Comparison of ENCODE assay signal across 27 mouse cellular contexts in genomic region chr5:93201181-93201580, GRCm38 (mm10). TPM values are rescaled to one million over a fixed set of nuclear protein-coding genes. Genes with fewer than 3 reads are reported as not detected.
DNase-seq lines count a peak whose midpoint lies in the region; ATAC-seq and TF ChIP-seq lines count a peak whose summit lies in the region.
"Had no signal": no experiment of that assay in that cellular context is flagged by ENCODE, and none has a peak within 500 bp of the region (broad histone marks: within the 10 kb centered on the region; RNA-seq: fewer than 3 reads in every experiment).

No protein-coding gene starts in this region.

- H3K27me3 ChIP-seq in limb, embryonic 14.5 days (ENCODE audit: control insufficient read depth, insufficient read depth, low read length): no peaks in the 10 kb centered on the region
- H3K27me3 ChIP-seq in limb, embryonic 10.5 days (ENCODE audit: low read depth, poor library complexity, severe bottlenecking): no peaks in the 10 kb centered on the region
- H3K27me3 ChIP-seq: CH12.LX; embryonic facial prominence, embryonic 13.5 days; forebrain, embryonic 13.5 days; hindbrain, embryonic 12.5 days; hindbrain, embryonic 15.5 days had no signal

- peaks cover 37% of the 10 kb centered on the region for H3K36me3 ChIP-seq in limb, embryonic 14.5 days (ENCODE audit: control insufficient read depth, insufficient read depth, low read length)
- peaks cover 59% of the 10 kb centered on the region for H3K36me3 ChIP-seq in limb, embryonic 10.5 days

- peak; percentile 33 for DNase-seq in embryo, embryonic 10.5 days (ENCODE audit: low spot score)
- no peak for DNase-seq in embryo, embryonic 10 days (ENCODE audit: low spot score)
- peak; percentile 39 for DNase-seq in limb, embryonic 14.5 days (ENCODE audit: low spot score)
- no peak for DNase-seq in limb, embryonic 10.5 days (ENCODE audit: low spot score)
- DNase-seq in mesoderm, embryonic 11.5 days (ENCODE audit: low read depth, low spot score): peak; percentile 30
- DNase-seq: adrenal gland, adult 2 months; adrenal gland, postnatal 14 days; B cell, adult 2 months; cerebellum, adult 11-12 months; cerebellum, adult 8-10 months; cerebellum, postnatal 10 days; cerebellum, postnatal 36 days; gastrocnemius, adult 2 months; gastrocnemius, postnatal 14 days; heart, adult 11 months; kidney, adult 11 months had no signal

- no peak overlapping the region for H3K9ac ChIP-seq in limb, embryonic 14.5 days (ENCODE audit: low read depth, low read length, severe bottlenecking)
- H3K9ac ChIP-seq: embryonic facial prominence, embryonic 13.5 days; forebrain, embryonic 13.5 days; hindbrain, embryonic 12.5 days; hindbrain, embryonic 15.5 days had no signal

- H3K9me3 ChIP-seq in limb, embryonic 14.5 days (ENCODE audit: control insufficient read depth, low read length): no peaks in the 10 kb centered on the region
- no peaks in the 10 kb centered on the region for H3K9me3 ChIP-seq in limb, embryonic 10.5 days (replicated peaks)
- H3K9me3 ChIP-seq: embryonic facial prominence, embryonic 13.5 days; forebrain, embryonic 10.5 days; forebrain, embryonic 13.5 days; G1E; hindbrain, embryonic 12.5 days; hindbrain, embryonic 15.5 days had no signal

- H3K4me2 ChIP-seq in limb, embryonic 14.5 days (replicated peaks; ENCODE audit: low read depth, low read length, severe bottlenecking): no peak overlapping the region
- H3K4me2 ChIP-seq: embryonic facial prominence, embryonic 13.5 days; forebrain, embryonic 13.5 days; heart, embryonic 11.5 days; hindbrain, embryonic 12.5 days; hindbrain, embryonic 15.5 days had no signal

- no peak overlapping the region for H3K4me3 ChIP-seq in limb, embryonic 14.5 days (replicated peaks; ENCODE audit: low read length)
- H3K4me3 ChIP-seq in limb, embryonic 10.5 days: no peak overlapping the region
- H3K4me3 ChIP-seq: embryonic facial prominence, embryonic 13.5 days; forebrain, embryonic 10.5 days; forebrain, embryonic 13.5 days; gastrocnemius, adult 2 months; hindbrain, embryonic 12.5 days; hindbrain, embryonic 15.5 days had no signal

- no peak overlapping the region for H3K27ac ChIP-seq in limb, embryonic 14.5 days (replicated peaks; ENCODE audit: low read depth, low read length)
- H3K27ac ChIP-seq in limb, embryonic 10.5 days: no peak overlapping the region
- H3K27ac ChIP-seq: embryonic facial prominence, embryonic 13.5 days; forebrain, embryonic 10.5 days; forebrain, embryonic 13.5 days; gastrocnemius, adult 2 months; hindbrain, embryonic 12.5 days; hindbrain, embryonic 15.5 days had no signal

- TF ChIP-seq POLR2A in limb, embryonic 14.5 days (IDR thresholded peaks at IDR 0.05; ENCODE audit: borderline replicate concordance, extremely low read depth, insufficient read depth, insufficient read length): no peak

- 19% methylated on average over 1 of the region's 1 CpGs for WGBS in limb, embryonic 14.5 days
- WGBS in limb, embryonic 10.5 days: 29% methylated on average over 1 of the region's 1 CpGs

- no peak for ATAC-seq in limb, embryonic 14.5 days (ENCODE audit: low FRiP score, low read depth)
- ATAC-seq in megakaryocyte, adult 5-6 weeks (ENCODE audit: poor library complexity, severe bottlenecking): no peak
- ATAC-seq: forebrain, embryonic 13.5 days; forebrain, embryonic 16.5 days had no signal

- H3K4me1 ChIP-seq in limb, embryonic 14.5 days (ENCODE audit: control insufficient read depth, insufficient read depth, low read length): peaks cover 14% of the 10 kb centered on the region
- peaks cover 22% of the 10 kb centered on the region for H3K4me1 ChIP-seq in limb, embryonic 10.5 days

RNA-seq across cellular contexts. Expression of gene Ccni, which starts 5.1 kb away (rescaled TPM):
- 83.6 and 96.6 TPM in 2 replicates for polyA plus RNA-seq in limb, embryonic 14.5 days (2012; rRNA removed)
- polyA plus RNA-seq in limb, embryonic 14.5 days (2014; fragmentation: Nextera tagmentation; extraction: Ambion mirVana): 129 and 134 TPM in 2 replicates
- polyA plus RNA-seq in limb, embryonic 10.5 days (2016; fragmentation: Nextera tagmentation; extraction: Ambion mirVana): 96.3 and 121 TPM in 2 replicates
- 180 and 198 TPM in 2 replicates for total RNA-seq in megakaryocyte, adult 5-6 weeks (2015)
- 196 and 202 TPM in 2 replicates for total RNA-seq in megakaryocyte, adult 5-6 weeks (2017)

RNA-seq across cellular contexts. Expression of gene 2010109A12Rik, which starts 5.1 kb away (rescaled TPM):
- polyA plus RNA-seq in limb, embryonic 14.5 days (2012; rRNA removed): 0.37 and 0.47 TPM in 2 replicates
- polyA plus RNA-seq in limb, embryonic 14.5 days (2014; fragmentation: Nextera tagmentation; extraction: Ambion mirVana): 0.97 and 1.0 TPM in 2 replicates
- polyA plus RNA-seq in limb, embryonic 10.5 days (2016; fragmentation: Nextera tagmentation; extraction: Ambion mirVana): 1.8 and 2.2 TPM in 2 replicates
- total RNA-seq in megakaryocyte, adult 5-6 weeks (2015): 0.20 and 0.43 TPM in 2 replicates
- total RNA-seq in megakaryocyte, adult 5-6 weeks (2017): 0.94 and 3.7 TPM in 2 replicates
- polyA plus RNA-seq: adrenal gland, adult 2 months; cortical plate, adult 2 months had no signal

Comparison
In these comparisons a context has a peak if more than half of its experiments do, and no peak if none do; other contexts are left out.
1. DNase-seq: peak in embryo, embryonic 10.5 days (single experiment), limb, embryonic 14.5 days (single experiment) and mesoderm, embryonic 11.5 days (single experiment); none in embryo, embryonic 10 days (single experiment) and limb, embryonic 10.5 days (single experiment).